Mouse (Mus musculus) adipocyte (in vitro differentiated cells): ENCODE results near the gene Clec2d.
A peak's percentile ranks its signal among the peaks of the same experiment; 100 is the strongest.
"Not testable (repeated sequence)": the region's sequence is repeated elsewhere in the genome, so short reads cannot be mapped to it uniquely, and the experiment has no call there.

Source experiments
- DNase-seq: peaks from one replicate; pipeline ENCODE4 v3.0.0-alpha.2; 2016; ENCODE audit warnings: low spot score

Gene Clec2d

GRCm38 (mm10) chr6:129187200-129187651 lies 6.8 kb downstream of the Clec2d start:
- no peak for DNase-seq

- peak; percentile 59 for DNase-seq
Measured at GRCm38 (mm10) chr6:129187816-129188215, 7.4 kb downstream of the Clec2d start.

GRCm38 (mm10) chr6:129193431-129193830 lies 13.0 kb downstream of the Clec2d start:
- no peak for DNase-seq

- not testable (repeated sequence) for DNase-seq
Measured at GRCm38 (mm10) chr6:129200066-129200465, 19.7 kb downstream of the Clec2d start.

GRCm38 (mm10) chr6:129202306-129202705 lies 21.9 kb downstream of the Clec2d start:
- no peak for DNase-seq

GRCm38 (mm10) chr6:129204342-129204741 lies 23.9 kb downstream of the Clec2d start:
- DNase-seq, result no peak

- no peak for DNase-seq
Measured at GRCm38 (mm10) chr6:129204838-129205237, 24.4 kb downstream of the Clec2d start.

- DNase-seq, result peak; percentile 71
Measured at GRCm38 (mm10) chr6:129208891-129209519, 28.6 kb downstream of the Clec2d start.

GRCm38 (mm10) chr6:129209785-129210446 lies 29.5 kb downstream of the Clec2d start:
- DNase-seq, result no peak

- DNase-seq, result no peak
Measured at GRCm38 (mm10) chr6:129210447-129210790, 30.0 kb downstream of the Clec2d start.

GRCm38 (mm10) chr6:129212421-129213195 lies 32.2 kb downstream of the Clec2d start:
- DNase-seq, result peak; percentile 44

- no peak for DNase-seq
Measured at GRCm38 (mm10) chr6:129213497-129213896, 33.1 kb downstream of the Clec2d start.

GRCm38 (mm10) chr6:129214263-129214662 lies 33.8 kb downstream of the Clec2d start:
- DNase-seq, result no peak

- peak; percentile 76 for DNase-seq
Measured at GRCm38 (mm10) chr6:129215053-129215452, 34.6 kb downstream of the Clec2d start.

- peak; percentile 87 for DNase-seq
Measured at GRCm38 (mm10) chr6:129215886-129216637, 35.6 kb downstream of the Clec2d start.

GRCm38 (mm10) chr6:129216721-129217230 lies 36.4 kb downstream of the Clec2d start:
- no peak for DNase-seq

GRCm38 (mm10) chr6:129218191-129218696 lies 37.8 kb downstream of the Clec2d start:
- DNase-seq, result no peak

GRCm38 (mm10) chr6:129219897-129220517 lies 39.6 kb downstream of the Clec2d start:
- no peak for DNase-seq

- no peak for DNase-seq
Measured at GRCm38 (mm10) chr6:129221053-129221452, 40.6 kb downstream of the Clec2d start.

GRCm38 (mm10) chr6:129222188-129222800 lies 41.9 kb downstream of the Clec2d start:
- DNase-seq, result peak; percentile 86

- no peak for DNase-seq
Measured at GRCm38 (mm10) chr6:129223611-129224010, 43.2 kb downstream of the Clec2d start.
